Mouse (Mus musculus) cortical plate, adult 2 months (tissue): ENCODE data around the gene Alg2.

Experiments used
- CTCF ChIP-seq: fragments of 200-500 bp; IDR thresholded peaks from 2 replicates; pipeline ENCODE4 v1.5.1; 2011; ENCODE audit warnings: mild to moderate bottlenecking, control low read depth, low read length; ENCODE audit not compliant: insufficient read depth; ENCODE audit errors: extremely low read depth
- POLR2A ChIP-seq: fragments of 200-500 bp; IDR thresholded peaks from 2 replicates; pipeline ENCODE4 v1.6.1; 2011; ENCODE audit warnings: mild to moderate bottlenecking, low read length, control low read depth; ENCODE audit not compliant: insufficient read depth; ENCODE audit errors: extremely low read depth

DNA sequence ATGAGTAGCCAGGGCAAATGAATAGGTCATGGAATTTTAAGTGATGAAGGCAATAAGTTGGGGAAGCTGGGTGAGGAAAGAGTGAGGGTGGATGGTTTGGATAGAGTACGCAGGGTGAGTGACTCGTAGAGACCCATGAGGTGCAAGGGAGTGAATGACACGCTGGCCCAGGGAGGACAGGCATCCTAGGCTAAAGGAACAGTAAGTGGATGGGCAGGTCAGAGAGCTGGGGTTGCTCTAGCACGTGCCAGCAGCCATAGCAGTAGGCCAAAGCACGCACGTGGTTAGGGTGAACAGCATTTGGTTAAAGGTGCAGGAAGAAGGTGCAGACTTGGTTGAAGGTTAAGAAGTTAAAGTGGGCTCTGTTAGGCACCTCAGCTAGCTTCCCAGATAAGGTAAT, 3.4 kb upstream of the Alg2 start:
- TF ChIP-seq CTCF (no peak), POLR2A (no peak)
